Mouse (Mus musculus) heart, embryonic 12.5 days (tissue): Measurements from ENCODE around the gene Slc43a2. TPM values are rescaled to one million over a fixed set of nuclear protein-coding genes. Genes with fewer than 3 reads are reported as not detected.

Experiments
- ATAC-seq: fragments of 200-750 bp; cut with Nextera tagmentation; 2 replicates; pipeline ENCODE4 v1.8.0; 2017; ENCODE audit warnings: moderate TSS enrichment, moderate library complexity; ENCODE audit not compliant: insufficient number of reproducible peaks, low FRiP score
- H3K27ac ChIP-seq: fragments of 300-500 bp; sonication (generic); 2 replicates; pipeline ENCODE4 v1.5.1; 2016; ENCODE audit warnings: mild to moderate bottlenecking, moderate library complexity; ENCODE audit not compliant: poor library complexity, severe bottlenecking
- H3K27me3 ChIP-seq: fragments of 300-500 bp; sonication (generic); replicated peaks from 2 replicates; pipeline ENCODE4 v1.6.1; 2016; ENCODE audit warnings: mild to moderate bottlenecking, moderate library complexity
- H3K36me3 ChIP-seq: fragments of 300-500 bp; sonication (generic); 2 replicates; pipeline ENCODE4 v1.6.1; 2016; ENCODE audit warnings: mild to moderate bottlenecking, moderate library complexity
- H3K4me1 ChIP-seq: fragments of 300-500 bp; sonication (generic); replicated peaks from 2 replicates; pipeline ENCODE4 v1.6.1; 2016; ENCODE audit warnings: mild to moderate bottlenecking
- H3K4me2 ChIP-seq: fragments of 300-500 bp; sonication (generic); 2 replicates; pipeline ENCODE4 v1.6.1; 2016; ENCODE audit warnings: mild to moderate bottlenecking, moderate library complexity
- H3K4me3 ChIP-seq: fragments of 300-500 bp; sonication (generic); 2 replicates; pipeline ENCODE4 v1.5.1; 2016; ENCODE audit warnings: mild to moderate bottlenecking
- H3K9ac ChIP-seq: fragments of 300-500 bp; sonication (generic); 2 replicates; pipeline ENCODE4 v1.6.1; 2016; ENCODE audit warnings: mild to moderate bottlenecking, moderate library complexity
- H3K9me3 ChIP-seq: fragments of 300-500 bp; sonication (generic); replicated peaks from 2 replicates; pipeline ENCODE4 v1.6.1; 2016; ENCODE audit warnings: mild to moderate bottlenecking, moderate library complexity
- WGBS: fragments of 180-500 bp; shearing (Covaris S2); methylation state at CpG from one replicate; pipeline ENCODE4 v1.1.7; 2016; 5-methylcytosine and 5-hydroxymethylcytosine counted together
- polyA plus RNA-seq: library from polyadenylated mRNA; unstranded; fragments of >200 nt; fragmentation: Nextera tagmentation; extraction: Ambion mirVana; gene quantifications from 2 replicates; pipeline ENCODE4 v1.2.1, GENCODE M21; 2016

Slc43a2 gene
- polyA plus RNA-seq, 1 experiment from 2014 or later: 4.1 TPM

DNA sequence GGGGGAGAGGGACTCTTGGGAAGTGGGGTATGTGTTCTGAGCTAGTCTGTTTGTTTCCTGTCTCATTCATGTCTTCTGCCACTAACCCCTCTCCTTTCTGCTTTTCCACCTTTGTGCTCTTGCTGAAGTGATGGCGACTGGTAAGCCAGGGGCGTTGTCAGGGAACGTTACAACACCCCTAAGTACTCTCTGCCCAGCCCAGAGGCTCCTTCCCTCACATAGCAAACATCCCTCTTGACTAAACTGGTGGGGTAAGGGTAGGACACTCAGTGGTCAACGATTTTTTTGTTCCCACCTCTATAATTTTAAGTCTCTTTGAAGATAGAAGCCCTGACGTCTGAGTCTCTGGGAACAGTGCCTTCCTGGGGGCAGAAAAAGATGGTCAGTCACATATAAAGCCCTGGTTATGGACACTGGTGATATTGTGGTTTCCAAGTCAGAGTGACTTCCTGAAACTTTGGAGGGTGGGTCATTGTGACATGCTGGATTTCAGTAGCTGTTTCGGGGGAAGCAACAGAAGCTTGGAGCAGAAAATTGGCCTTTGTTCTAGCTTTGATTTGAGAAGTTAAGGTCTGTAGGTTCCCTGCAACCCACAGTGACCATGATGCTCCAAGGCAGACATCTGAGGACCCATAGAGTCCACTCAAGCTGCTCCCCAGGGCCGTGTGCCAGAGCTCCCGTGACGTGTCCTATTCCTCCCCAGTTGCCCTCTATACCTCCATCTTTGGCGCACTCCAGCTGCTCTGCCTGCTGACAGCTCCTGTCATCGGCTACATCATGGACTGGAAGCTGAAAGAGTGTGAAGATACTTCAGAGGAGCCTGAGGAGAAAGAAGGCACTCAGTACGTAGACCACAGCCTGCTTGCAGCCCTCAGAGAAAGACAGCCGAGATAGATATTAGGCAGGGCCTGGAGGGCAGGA, 35.0 kb downstream of the Slc43a2 start:
- H3K27ac ChIP-seq: 0 out of 2 replicates have a peak overlapping the region, but pooled peaks have one; percentile 5
- no peaks in the 10 kb centered on the region for H3K9me3 ChIP-seq
- H3K27me3 ChIP-seq: peaks cover 37% of the 10 kb centered on the region
- H3K9ac ChIP-seq: no peak overlapping the region
- no peak overlapping the region for H3K4me2 ChIP-seq
- no peaks in the 10 kb centered on the region; the same call in 1 of the 2 replicates for H3K36me3 ChIP-seq
- ATAC-seq: no peak
- H3K4me1 ChIP-seq: peaks cover 62% of the 10 kb centered on the region
- no peak overlapping the region for H3K4me3 ChIP-seq
- WGBS: 44% methylated on average over 13 of the region's 13 CpGs

DNA sequence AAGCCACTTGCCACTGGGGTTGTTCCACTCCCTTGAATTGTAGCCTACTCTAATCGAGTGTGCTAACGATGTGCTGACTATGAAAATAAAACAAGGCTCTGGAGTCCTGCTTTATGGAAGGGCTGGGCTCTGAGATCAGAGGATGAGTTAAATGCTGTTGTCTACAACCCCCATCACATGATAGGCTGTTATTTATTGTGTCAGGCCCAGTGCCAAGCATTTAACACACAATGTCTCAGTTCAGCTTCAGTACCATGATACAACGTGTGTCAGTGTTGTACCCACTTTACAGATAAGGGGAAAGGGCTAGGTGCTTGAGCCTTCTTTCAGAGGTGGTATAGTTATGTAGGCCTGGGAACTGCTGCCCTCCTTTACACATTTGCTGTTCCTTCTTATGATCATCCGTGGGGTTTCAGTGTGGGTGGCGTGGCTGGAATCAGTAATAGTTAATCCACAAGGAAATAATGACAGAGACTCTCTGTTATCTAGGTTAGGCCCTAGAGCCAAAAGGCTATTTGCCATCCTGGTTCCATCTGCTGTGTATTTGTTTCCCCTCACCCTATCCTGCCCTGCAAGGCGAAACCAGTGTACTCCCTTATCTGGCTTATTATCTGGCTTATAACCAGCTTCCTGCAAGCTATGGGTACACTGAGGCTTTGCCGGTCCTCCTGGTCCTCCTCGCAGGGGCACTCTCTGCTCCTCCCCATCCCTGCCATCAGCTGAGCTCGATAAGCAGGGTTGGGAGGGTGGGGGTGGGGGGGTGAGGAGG, 36.0 kb downstream of the Slc43a2 start:
- H3K4me2 ChIP-seq: no peak overlapping the region
- no peak for ATAC-seq
- WGBS: 25% methylated on average over 9 of the region's 9 CpGs
- H3K4me1 ChIP-seq: peaks cover 66% of the 10 kb centered on the region
- peaks cover 46% of the 10 kb centered on the region for H3K27me3 ChIP-seq
- no peak overlapping the region for H3K4me3 ChIP-seq
- H3K27ac ChIP-seq: no peak overlapping the region
- H3K9ac ChIP-seq: no peak overlapping the region
- no peaks in the 10 kb centered on the region; the same call in 1 of the 2 replicates for H3K36me3 ChIP-seq
- no peaks in the 10 kb centered on the region for H3K9me3 ChIP-seq

- WGBS: 76% methylated on average over 6 of the region's 6 CpGs
- no peak overlapping the region for H3K4me2 ChIP-seq
- H3K27ac ChIP-seq: no peak overlapping the region
- H3K9me3 ChIP-seq: no peaks in the 10 kb centered on the region
- ATAC-seq: no peak
- H3K4me3 ChIP-seq: no peak overlapping the region
- peaks cover 42% of the 10 kb centered on the region for H3K27me3 ChIP-seq
- H3K9ac ChIP-seq: no peak overlapping the region
- H3K36me3 ChIP-seq: no peaks in the 10 kb centered on the region; the same call in 1 of the 2 replicates
- peaks cover 66% of the 10 kb centered on the region for H3K4me1 ChIP-seq
Observed at GRCm38 (mm10) chr11:75568115-75568511, 36.6 kb downstream of the Slc43a2 start.

GRCm38 (mm10) chr11:75568962-75569361, 37.5 kb downstream of the Slc43a2 start:
- H3K4me1 ChIP-seq: peaks cover 59% of the 10 kb centered on the region
- 92% methylated on average over 12 of the region's 12 CpGs for whole genome bisulfite sequencing

GRCm38 (mm10) chr11:75570375-75571125, 39.1 kb downstream of the Slc43a2 start:
- H3K4me3 ChIP-seq: no peak overlapping the region
- no peak overlapping the region for H3K4me2 ChIP-seq
- peaks cover 56% of the 10 kb centered on the region for H3K27me3 ChIP-seq
- no peak for ATAC-seq
- peaks cover 46% of the 10 kb centered on the region for H3K4me1 ChIP-seq
- no peak overlapping the region for H3K9ac ChIP-seq
- no peaks in the 10 kb centered on the region for H3K36me3 ChIP-seq
- H3K9me3 ChIP-seq: no peaks in the 10 kb centered on the region
- H3K27ac ChIP-seq: no peak overlapping the region
- 86% methylated on average over 17 of the region's 17 CpGs for WGBS

More at GRCm38 (mm10) chr11:75568962-75569361, 37.5 kb downstream of the Slc43a2 start:
- Histone ChIP-seq H3K9ac (no peak overlapping the region), H3K4me2 (no peak overlapping the region), H3K36me3 (no peaks in the 10 kb centered on the region), H3K27me3 (peaks cover 42% of the 10 kb centered on the region), H3K9me3 (no peaks in the 10 kb centered on the region), H3K27ac (no peak overlapping the region), H3K4me3 (no peak overlapping the region)
- no peak for ATAC-seq

DNA sequence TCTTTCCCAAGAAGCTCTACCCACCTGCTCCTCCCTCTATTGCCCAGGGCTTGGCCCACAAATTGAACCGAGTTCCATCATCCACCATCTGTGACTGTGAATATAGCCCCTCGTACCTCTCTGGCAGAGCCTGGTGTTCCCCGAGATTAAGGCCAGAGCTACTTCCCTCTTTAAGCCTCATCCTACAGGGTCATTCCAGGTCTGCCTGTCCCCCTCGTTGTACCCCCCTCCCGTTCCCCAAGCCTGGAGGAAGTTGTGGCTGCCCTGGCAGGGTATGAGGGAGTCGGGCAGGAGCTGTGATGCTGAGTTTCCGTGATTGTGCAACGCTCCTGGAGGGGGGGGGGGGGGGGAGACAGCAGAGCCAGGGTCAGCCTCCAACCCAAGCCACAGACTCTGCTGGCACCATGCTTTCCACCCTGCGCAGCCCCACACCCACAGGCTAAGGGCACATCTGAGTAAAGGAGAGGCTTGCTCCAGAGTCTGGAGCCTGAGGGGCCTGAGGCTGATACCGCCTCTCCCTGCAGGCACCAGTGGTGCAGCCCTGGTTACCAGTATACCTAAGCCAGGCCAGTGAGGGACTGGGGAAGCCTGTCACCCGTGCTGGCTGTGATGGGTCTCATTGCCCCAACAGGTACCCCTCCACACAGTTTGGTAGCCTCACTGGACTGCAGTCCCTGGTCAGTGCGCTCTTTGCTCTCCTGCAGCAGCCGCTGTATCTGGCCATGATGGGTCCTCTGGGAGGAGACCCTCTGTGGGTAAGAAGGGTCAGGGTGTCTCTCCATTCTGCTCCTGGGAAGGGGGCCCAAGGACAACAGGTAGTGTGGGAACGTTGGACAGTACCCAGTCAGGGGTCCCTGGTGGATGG, 39.9 kb downstream of the Slc43a2 start:
- no peak for ATAC-seq

DNA sequence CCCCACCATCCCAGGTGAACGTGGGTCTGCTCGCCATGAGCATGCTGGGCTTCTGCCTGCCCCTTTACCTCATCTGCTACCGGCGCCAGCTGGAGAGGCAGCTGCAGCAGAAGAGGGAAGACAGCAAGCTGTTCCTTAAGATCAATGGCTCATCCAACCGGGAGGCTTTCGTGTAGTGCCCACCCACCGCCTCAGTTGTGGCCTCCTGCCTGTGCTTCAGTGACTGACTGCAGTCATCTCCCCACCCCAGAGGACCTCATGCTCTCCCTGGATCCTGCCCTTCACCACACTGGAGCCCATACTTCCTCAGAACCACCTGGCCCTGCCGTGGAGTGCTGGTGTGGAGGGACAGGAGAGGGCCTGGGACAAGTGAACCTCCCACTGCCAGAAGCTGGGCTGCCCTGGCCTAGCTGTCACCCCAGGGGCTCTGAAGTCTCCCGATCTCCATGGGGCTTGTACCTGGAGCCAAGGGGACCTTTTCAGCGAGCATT, 40.9 kb downstream of the Slc43a2 start:
- peaks cover 56% of the 10 kb centered on the region for H3K27me3 ChIP-seq
- H3K4me1 ChIP-seq: peaks cover 28% of the 10 kb centered on the region
- H3K4me3 ChIP-seq: no peak overlapping the region
- peak overlapping the region; percentile 47; the same call in 1 of the 2 replicates for H3K9ac ChIP-seq
- H3K4me2 ChIP-seq: peak overlapping the region; percentile 22; the same call in 1 of the 2 replicates
- H3K36me3 ChIP-seq: no peaks in the 10 kb centered on the region
- WGBS: 26% methylated on average over 10 of the region's 10 CpGs
- no peaks in the 10 kb centered on the region for H3K9me3 ChIP-seq
- no peak for ATAC-seq
- no peak overlapping the region for H3K27ac ChIP-seq

More for the DNA sequence above, 39.9 kb downstream of the Slc43a2 start:
- no peak overlapping the region for H3K27ac ChIP-seq
- no peak overlapping the region for H3K4me2 ChIP-seq
- no peaks in the 10 kb centered on the region for H3K36me3 ChIP-seq
- H3K9ac ChIP-seq: no peak overlapping the region
- H3K9me3 ChIP-seq: no peaks in the 10 kb centered on the region
- peaks cover 56% of the 10 kb centered on the region for H3K27me3 ChIP-seq
- no peak overlapping the region for H3K4me3 ChIP-seq
- WGBS: 63% methylated on average over 13 of the region's 14 CpGs
- peaks cover 38% of the 10 kb centered on the region for H3K4me1 ChIP-seq

- H3K27ac ChIP-seq: 0 out of 2 replicates have a peak overlapping the region, but pooled peaks have one; percentile 44
- no peak overlapping the region for H3K4me3 ChIP-seq
- H3K4me1 ChIP-seq: peaks cover 21% of the 10 kb centered on the region
- H3K9ac ChIP-seq: peak overlapping the region; percentile 47
- peak; percentile 81 for ATAC-seq
- no peaks in the 10 kb centered on the region for H3K9me3 ChIP-seq
- H3K36me3 ChIP-seq: no peaks in the 10 kb centered on the region
- peaks cover 56% of the 10 kb centered on the region for H3K27me3 ChIP-seq
- H3K4me2 ChIP-seq: peak overlapping the region; percentile 22; the same call in 1 of the 2 replicates
- 14% methylated on average over 12 of the region's 12 CpGs for WGBS
Observed at GRCm38 (mm10) chr11:75572854-75573650, 41.6 kb downstream of the Slc43a2 start.

- no peak overlapping the region for H3K27ac ChIP-seq
- no peak for ATAC-seq
Observed at GRCm38 (mm10) chr11:75574378-75575123, 43.1 kb downstream of the Slc43a2 start.

More at GRCm38 (mm10) chr11:75574378-75575123, 43.1 kb downstream of the Slc43a2 start:
- no peaks in the 10 kb centered on the region for H3K36me3 ChIP-seq
- H3K27me3 ChIP-seq: peaks cover 42% of the 10 kb centered on the region
- H3K9me3 ChIP-seq: no peaks in the 10 kb centered on the region
- peaks cover 19% of the 10 kb centered on the region for H3K4me1 ChIP-seq
- no peak overlapping the region for H3K4me3 ChIP-seq
- no peak overlapping the region for H3K9ac ChIP-seq
- WGBS: 76% methylated on average over 5 of the region's 5 CpGs
- H3K4me2 ChIP-seq: no peak overlapping the region
